Mouse (Mus musculus): ENCODE data around the gene Rasgef1b.

- TF ChIP-seq POLR2A (IDR thresholded peaks at IDR 0.05; ENCODE audit: control insufficient read depth, extremely low read depth, insufficient read depth, low read length, poor library complexity) (no peak), CTCF (IDR thresholded peaks at IDR 0.05; ENCODE audit: borderline replicate concordance, control insufficient read depth, extremely low read depth, insufficient read depth, low read length, poor library complexity) (no peak)
These were observed 1.1 kb upstream of the Rasgef1b start for GRCm38 (mm10) chr5:99729931-99730330.
